Mouse (Mus musculus) cerebellum, adult 9-10 months (tissue): ENCODE results near the gene Cfap74.
"Not testable (repeated sequence)": the region's sequence is repeated elsewhere in the genome, so short reads cannot be mapped to it uniquely, and the experiment has no call there.

ENCODE experiments used
- DNase-seq: peaks from one replicate; pipeline ENCODE4 v3.0.0; 2022

The Cfap74 gene

GRCm38 (mm10) chr4:155470263-155470953, 61.4 kb downstream of the Cfap74 start:
- no peak for DNase-seq

GRCm38 (mm10) chr4:155470997-155471396, 62.0 kb downstream of the Cfap74 start:
- DNase-seq = no peak

GRCm38 (mm10) chr4:155471406-155471805, 62.4 kb downstream of the Cfap74 start:
- DNase-seq = no peak

GRCm38 (mm10) chr4:155472716-155473290, 63.8 kb downstream of the Cfap74 start:
- peak; percentile 86 for DNase-seq

GRCm38 (mm10) chr4:155473319-155473718, 64.3 kb downstream of the Cfap74 start:
- peak; percentile 83 for DNase-seq

GRCm38 (mm10) chr4:155473796-155474195, 64.8 kb downstream of the Cfap74 start:
- not testable (repeated sequence) for DNase-seq

- peak; percentile 83 for DNase-seq
Measured at GRCm38 (mm10) chr4:155481381-155482124, 72.6 kb downstream of the Cfap74 start.

GRCm38 (mm10) chr4:155482125-155482480, 73.1 kb downstream of the Cfap74 start:
- DNase-seq = no peak

GRCm38 (mm10) chr4:155482733-155483540, 73.9 kb downstream of the Cfap74 start:
- no peak for DNase-seq

- no peak for DNase-seq
Measured at GRCm38 (mm10) chr4:155485521-155485920, 76.5 kb downstream of the Cfap74 start.

GRCm38 (mm10) chr4:155487746-155488145, 78.8 kb downstream of the Cfap74 start:
- no peak for DNase-seq

GRCm38 (mm10) chr4:155488232-155489025, 79.4 kb downstream of the Cfap74 start:
- peak; percentile 55 for DNase-seq

- DNase-seq = no peak
Measured at GRCm38 (mm10) chr4:155489101-155489970, 80.3 kb downstream of the Cfap74 start.

GRCm38 (mm10) chr4:155490456-155490855, 81.5 kb downstream of the Cfap74 start:
- DNase-seq = no peak

GRCm38 (mm10) chr4:155490990-155491504, 82.1 kb downstream of the Cfap74 start, which contains the start of gene Gnb1:
TSS of gene Gnb1 (plus strand) at chr4:155491361.
- peak; percentile 92 for DNase-seq

GRCm38 (mm10) chr4:155491529-155492130, 82.6 kb downstream of the Cfap74 start:
- DNase-seq = peak; percentile 49

- peak; percentile 48 for DNase-seq
Measured at GRCm38 (mm10) chr4:155492131-155492633, 83.2 kb downstream of the Cfap74 start.

- DNase-seq = no peak
Measured at GRCm38 (mm10) chr4:155494891-155495290, 85.9 kb downstream of the Cfap74 start.

GRCm38 (mm10) chr4:155497963-155498362, 89.0 kb downstream of the Cfap74 start:
- DNase-seq = no peak

- DNase-seq = peak; percentile 47
Measured at GRCm38 (mm10) chr4:155501126-155501525, 92.1 kb downstream of the Cfap74 start.
